Mouse (Mus musculus): Measurements from ENCODE around the gene Lrrc8b. TPM values are rescaled to one million over a fixed set of nuclear protein-coding genes. Genes with fewer than 3 reads are reported as not detected.

The Lrrc8b gene
- polyA plus RNA-seq (2015; fragmentation: Nextera tagmentation; extraction: Ambion mirVana) = 13.4 and 13.7 TPM in 2 replicates

- peak within 1 kb of the TSS; percentile 94 for H3K27ac ChIP-seq
- 1% methylated on average over 44 of the region's 63 CpGs for WGBS
- ATAC-seq (ENCODE audit: low FRiP score) = peak; percentile 97
Measured at GRCm38 (mm10) chr5:105415198-105415791, at the start of gene Lrrc8b. Gene Lrrc8b (plus strand): TSS chr5:105415775.

DNA sequence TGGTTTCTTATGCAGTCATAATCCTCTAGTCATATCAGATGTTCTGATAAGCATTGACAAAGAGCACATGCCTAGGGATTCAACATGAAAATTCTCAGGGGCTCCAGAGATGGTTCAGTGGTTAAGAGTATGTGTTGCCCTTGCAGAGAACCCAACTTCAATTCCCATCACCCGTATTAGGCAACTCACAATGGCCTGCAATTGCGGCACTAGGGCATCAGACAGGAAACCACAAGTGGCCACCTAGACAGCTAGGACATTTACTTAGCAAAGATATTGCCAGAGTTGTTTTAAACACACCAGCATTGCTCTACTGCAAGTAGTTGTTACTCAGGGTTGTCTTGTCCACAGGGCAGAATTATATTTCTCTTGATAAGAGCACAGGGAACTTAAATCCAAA, 34.1 kb upstream of the Lrrc8b start:
- H3K9me3 ChIP-seq = no peaks in the 10 kb centered on the region
- H3K36me3 ChIP-seq = no peaks in the 10 kb centered on the region
- no peak for ATAC-seq (ENCODE audit: low FRiP score)
- no peak overlapping the region for H3K9ac ChIP-seq
- no peaks in the 10 kb centered on the region for H3K4me1 ChIP-seq (replicated peaks)
- no peak overlapping the region for H3K4me2 ChIP-seq
- H3K4me3 ChIP-seq = no peak overlapping the region
- H3K27me3 ChIP-seq = no peaks in the 10 kb centered on the region
- 90% methylated on average over 2 of the region's 2 CpGs for WGBS
- no peak overlapping the region for H3K27ac ChIP-seq

More at GRCm38 (mm10) chr5:105415198-105415791, at the start of gene Lrrc8b:
- H3K36me3 ChIP-seq = peaks cover 15% of the 10 kb centered on the region
- H3K4me3 ChIP-seq = peak within 1 kb of the TSS; percentile 93
- H3K4me2 ChIP-seq = peak within 1 kb of the TSS; percentile 68
- peaks cover 4% of the 10 kb centered on the region; the same call in 1 of the 2 replicates for H3K9me3 ChIP-seq
- H3K4me1 ChIP-seq (replicated peaks) = peaks cover 19% of the 10 kb centered on the region; the same call in 1 of the 2 replicates
- peak within 1 kb of the TSS; percentile 97 for H3K9ac ChIP-seq
- H3K27me3 ChIP-seq = no peaks in the 10 kb centered on the region

- Histone ChIP-seq H3K27me3 (no peaks in the 10 kb centered on the region), H3K9me3 (no peaks in the 10 kb centered on the region; the same call in none of the 2 replicates), H3K4me2 (no peak overlapping the region), H3K27ac (no peak overlapping the region), H3K36me3 (no peaks in the 10 kb centered on the region), H3K9ac (no peak overlapping the region), H3K4me1 (replicated peaks) (no peaks in the 10 kb centered on the region), H3K4me3 (no peak overlapping the region)
- 92% methylated on average over 2 of the region's 2 CpGs for WGBS
- no peak for ATAC-seq (ENCODE audit: low FRiP score)
Measured at GRCm38 (mm10) chr5:105390346-105390745, 25.2 kb upstream of the Lrrc8b start.

- Histone ChIP-seq H3K9ac (no peak overlapping the region), H3K4me1 (replicated peaks) (no peaks in the 10 kb centered on the region), H3K36me3 (no peaks in the 10 kb centered on the region), H3K4me3 (no peak overlapping the region), H3K4me2 (no peak overlapping the region), H3K27me3 (no peaks in the 10 kb centered on the region), H3K9me3 (no peaks in the 10 kb centered on the region; the same call in none of the 2 replicates), H3K27ac (no peak overlapping the region)
- WGBS = 94% methylated on average over 6 of the region's 6 CpGs
- no peak for ATAC-seq (ENCODE audit: low FRiP score)
Measured at GRCm38 (mm10) chr5:105393731-105394130, 21.8 kb upstream of the Lrrc8b start.

DNA sequence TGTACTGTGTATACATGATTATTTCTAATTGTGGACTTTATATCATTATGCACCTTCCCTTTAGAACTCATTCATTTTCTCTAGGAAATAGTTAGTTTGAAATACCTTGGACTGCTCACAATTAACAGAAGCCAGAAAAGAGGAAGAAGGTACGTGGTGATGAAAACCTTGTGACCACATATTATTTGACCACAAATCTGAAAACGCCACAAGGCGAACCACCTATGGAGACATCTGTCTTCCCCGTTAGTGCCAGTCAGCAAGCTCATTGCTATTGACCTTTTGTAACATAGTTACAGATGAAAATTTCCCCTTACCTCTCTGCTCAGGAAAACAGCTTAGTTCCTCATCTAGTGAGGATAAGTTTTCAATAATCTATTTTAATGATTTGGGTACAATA, 20.4 kb upstream of the Lrrc8b start:
- 0 out of 2 replicates have a peak, but pooled peaks cover 3% of the 10 kb centered on the region for H3K4me1 ChIP-seq (replicated peaks)
- WGBS = 91% methylated on average over 4 of the region's 4 CpGs
- H3K9ac ChIP-seq = no peak overlapping the region
- H3K27ac ChIP-seq = no peak overlapping the region
- no peaks in the 10 kb centered on the region; the same call in none of the 2 replicates for H3K9me3 ChIP-seq
- no peak overlapping the region for H3K4me2 ChIP-seq
- no peak for ATAC-seq (ENCODE audit: low FRiP score)
- H3K36me3 ChIP-seq = no peaks in the 10 kb centered on the region
- no peak overlapping the region for H3K4me3 ChIP-seq
- no peaks in the 10 kb centered on the region for H3K27me3 ChIP-seq

DNA sequence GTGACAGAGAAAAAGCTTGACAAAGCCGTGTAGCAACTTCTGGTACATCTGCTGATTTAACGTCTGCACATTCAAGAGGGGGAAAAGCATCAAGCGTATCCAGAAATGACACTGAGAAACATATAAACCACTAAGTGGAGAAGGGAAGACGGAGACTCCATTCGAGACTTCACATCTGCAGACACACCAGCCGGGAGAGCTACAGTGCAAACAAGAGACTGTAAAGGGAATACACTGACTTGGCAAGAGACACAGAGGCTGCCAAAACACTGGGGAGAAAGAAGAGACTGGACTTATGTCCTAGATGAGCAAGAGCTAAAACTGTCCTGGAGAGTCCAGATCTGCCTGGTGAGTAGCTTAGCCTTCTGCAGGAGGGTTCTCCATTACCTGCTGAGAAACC, 16.6 kb upstream of the Lrrc8b start:
- Histone ChIP-seq H3K9me3 (no peaks in the 10 kb centered on the region; the same call in 1 of the 2 replicates), H3K27ac (no peak overlapping the region), H3K36me3 (no peaks in the 10 kb centered on the region), H3K9ac (no peak overlapping the region), H3K27me3 (0 out of 2 replicates have a peak, but pooled peaks cover 1% of the 10 kb centered on the region), H3K4me2 (no peak overlapping the region), H3K4me1 (replicated peaks) (peaks cover 11% of the 10 kb centered on the region; the same call in 1 of the 2 replicates), H3K4me3 (no peak overlapping the region)
- no peak for ATAC-seq (ENCODE audit: low FRiP score)
- 86% methylated on average over 6 of the region's 6 CpGs for WGBS

DNA sequence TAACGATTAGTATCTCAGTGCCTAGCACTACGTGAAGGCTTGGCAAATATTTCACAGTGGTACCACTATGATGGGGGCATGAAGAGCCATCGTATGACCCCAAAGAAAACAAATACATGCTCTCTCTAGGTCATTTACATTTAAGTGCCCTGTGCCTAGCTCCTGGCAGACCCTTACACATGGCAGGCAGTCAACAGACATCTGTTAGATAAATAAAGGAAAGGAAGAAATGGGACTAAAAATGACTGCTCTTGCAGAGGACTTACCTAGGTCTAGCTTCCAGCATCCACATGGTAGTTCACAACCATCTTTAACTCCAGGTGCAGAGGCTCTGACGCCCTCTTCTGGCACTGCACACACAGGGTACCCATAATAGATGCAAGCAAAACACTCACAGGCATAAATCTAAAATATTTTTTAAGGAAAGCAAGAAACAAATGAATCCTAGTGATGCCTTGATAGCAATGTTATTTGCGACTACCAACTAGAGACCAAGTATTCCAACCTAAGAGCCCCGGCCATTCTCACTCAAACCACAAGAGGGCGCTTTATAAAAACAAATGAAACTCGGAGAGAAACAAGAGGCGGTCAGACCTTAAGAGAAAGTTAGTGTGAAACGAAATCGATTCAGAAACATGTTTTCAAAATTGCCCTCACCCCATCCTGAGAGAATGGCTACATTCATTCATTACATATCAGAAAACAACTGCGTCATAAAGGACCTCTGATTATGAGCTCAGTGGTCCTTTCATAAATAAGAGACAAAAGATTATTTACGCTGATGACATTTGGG, 15.7 kb upstream of the Lrrc8b start:
- H3K9ac ChIP-seq = no peak overlapping the region
- H3K36me3 ChIP-seq = no peaks in the 10 kb centered on the region
- ATAC-seq (ENCODE audit: low FRiP score) = peak; percentile 61
- peak overlapping the region; percentile 55; the same call in 1 of the 2 replicates for H3K27ac ChIP-seq
- peak overlapping the region; percentile 55 for H3K4me2 ChIP-seq
- 0 out of 2 replicates have a peak, but pooled peaks cover 3% of the 10 kb centered on the region for H3K27me3 ChIP-seq
- peak overlapping the region; percentile 21 for H3K4me3 ChIP-seq
- H3K9me3 ChIP-seq = no peaks in the 10 kb centered on the region
- peaks cover 11% of the 10 kb centered on the region; the same call in 1 of the 2 replicates for H3K4me1 ChIP-seq (replicated peaks)
- 27% methylated on average over 13 of the region's 13 CpGs for WGBS

DNA sequence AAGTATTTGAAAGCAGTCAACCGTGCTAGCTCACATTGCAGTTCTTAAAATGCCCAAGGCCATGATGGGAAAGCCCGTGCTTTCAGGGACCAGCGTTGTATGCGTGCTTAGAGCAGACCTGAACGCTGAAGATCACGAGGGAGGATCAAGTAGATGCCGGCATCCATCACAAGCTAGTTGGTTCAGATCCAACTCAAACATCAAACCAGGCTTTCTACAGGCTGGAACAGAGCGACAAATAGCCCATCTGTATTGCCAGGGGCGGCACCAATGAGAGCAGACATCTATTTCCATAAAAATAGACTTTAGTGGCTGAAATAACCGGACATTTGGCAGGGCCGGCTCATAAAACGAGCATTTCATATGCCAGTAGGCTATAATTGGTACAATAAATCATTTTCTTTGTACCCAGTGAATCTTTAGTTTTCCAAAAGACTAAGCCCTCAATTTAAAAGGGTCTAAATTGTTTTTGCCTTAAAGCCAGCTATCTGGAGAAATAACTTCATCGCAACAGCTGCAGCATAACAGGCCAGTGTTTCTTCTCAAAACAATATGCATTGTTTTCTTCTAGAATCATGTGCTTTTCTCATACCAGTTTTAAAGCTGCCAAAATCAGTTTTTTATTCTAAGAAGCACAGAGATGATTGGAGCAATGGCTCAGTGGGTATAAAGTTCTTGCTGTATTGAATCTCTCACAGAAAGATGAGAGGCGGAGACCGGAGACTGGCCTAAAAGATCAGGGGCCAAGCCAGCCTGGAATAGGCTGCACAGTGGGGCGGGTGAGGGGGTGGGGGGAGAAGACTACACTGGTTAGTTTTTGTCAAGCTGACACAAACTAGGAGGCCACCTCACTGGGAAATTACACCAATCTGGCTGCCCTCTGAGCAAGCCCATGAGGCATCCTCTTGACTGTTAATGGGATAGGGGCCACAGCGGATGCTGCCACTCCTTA, 14.9 kb upstream of the Lrrc8b start:
- H3K4me1 ChIP-seq (replicated peaks) = peaks cover 11% of the 10 kb centered on the region; the same call in 1 of the 2 replicates
- H3K9ac ChIP-seq = peak overlapping the region; percentile 49; the same call in 1 of the 2 replicates
- peak; percentile 74 for ATAC-seq (ENCODE audit: low FRiP score)
- peak overlapping the region; percentile 21 for H3K4me3 ChIP-seq
- 0 out of 2 replicates have a peak, but pooled peaks cover 3% of the 10 kb centered on the region for H3K27me3 ChIP-seq
- H3K27ac ChIP-seq = peak overlapping the region; percentile 55
- H3K36me3 ChIP-seq = no peaks in the 10 kb centered on the region
- H3K9me3 ChIP-seq = no peaks in the 10 kb centered on the region
- H3K4me2 ChIP-seq = peak overlapping the region; percentile 55
- 32% methylated on average over 17 of the region's 17 CpGs for WGBS

DNA sequence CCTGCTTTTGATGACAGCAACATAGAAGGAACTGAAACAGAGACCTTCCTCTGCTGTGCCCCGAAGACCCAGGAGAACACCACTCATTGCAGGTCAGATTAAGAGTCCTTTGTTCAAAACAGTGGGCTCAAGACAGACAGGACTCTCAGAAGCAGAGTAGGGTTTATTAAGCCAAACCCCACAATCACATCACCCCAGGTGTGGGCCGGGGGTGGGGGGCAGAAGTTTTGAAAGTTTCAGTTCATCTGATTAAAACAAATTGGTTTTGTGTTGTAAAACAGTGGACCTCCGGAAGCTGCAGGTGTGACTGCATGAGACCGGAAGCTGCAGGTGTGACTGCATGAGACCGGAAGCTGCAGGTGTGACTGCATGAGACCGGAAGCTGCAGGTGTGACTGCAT, 14.0 kb upstream of the Lrrc8b start:
- H3K4me1 ChIP-seq (replicated peaks) = peaks cover 11% of the 10 kb centered on the region; the same call in 1 of the 2 replicates
- 0 out of 2 replicates have a peak, but pooled peaks cover 3% of the 10 kb centered on the region for H3K27me3 ChIP-seq
- no peaks in the 10 kb centered on the region for H3K9me3 ChIP-seq
- 95% methylated on average over 6 of the region's 6 CpGs for WGBS
- no peak overlapping the region for H3K9ac ChIP-seq
- H3K4me3 ChIP-seq = no peak overlapping the region
- no peaks in the 10 kb centered on the region for H3K36me3 ChIP-seq
- H3K27ac ChIP-seq = 0 out of 2 replicates have a peak overlapping the region, but pooled peaks have one; percentile 55
- ATAC-seq (ENCODE audit: low FRiP score) = no peak
- no peak overlapping the region for H3K4me2 ChIP-seq

- H3K9ac ChIP-seq = no peak overlapping the region
- no peak overlapping the region for H3K4me3 ChIP-seq
- H3K27me3 ChIP-seq = 0 out of 2 replicates have a peak, but pooled peaks cover 3% of the 10 kb centered on the region
- 11% methylated on average over 8 of the region's 8 CpGs for WGBS
- no peak overlapping the region for H3K4me2 ChIP-seq
- no peaks in the 10 kb centered on the region for H3K9me3 ChIP-seq
- H3K4me1 ChIP-seq (replicated peaks) = peaks cover 8% of the 10 kb centered on the region; the same call in 1 of the 2 replicates
- no peak overlapping the region for H3K27ac ChIP-seq
- H3K36me3 ChIP-seq = no peaks in the 10 kb centered on the region
- no peak for ATAC-seq (ENCODE audit: low FRiP score)
Measured at GRCm38 (mm10) chr5:105404961-105405360, 10.6 kb upstream of the Lrrc8b start.

DNA sequence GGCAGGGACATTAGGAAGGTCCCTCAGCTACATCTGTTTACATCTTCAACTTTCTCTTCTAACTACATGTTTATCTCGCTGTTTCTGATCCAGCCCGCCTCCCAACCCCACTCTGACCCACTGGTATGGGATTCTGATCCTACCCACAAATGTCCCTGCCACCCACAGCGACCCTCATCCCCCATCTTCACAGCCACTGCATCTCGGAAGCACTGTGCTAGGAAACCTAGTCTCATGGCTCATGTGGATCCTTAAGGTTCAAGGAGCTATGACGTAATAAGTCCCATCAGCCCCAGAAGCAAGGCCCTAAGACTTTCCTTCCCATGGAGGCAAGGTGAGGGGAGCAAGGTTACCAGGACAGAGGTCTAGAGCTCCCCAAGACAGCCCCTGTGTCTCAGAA, 7.9 kb upstream of the Lrrc8b start:
- Histone ChIP-seq H3K4me2 (no peak overlapping the region), H3K27ac (no peak overlapping the region), H3K36me3 (no peaks in the 10 kb centered on the region), H3K4me1 (replicated peaks) (no peaks in the 10 kb centered on the region), H3K27me3 (0 out of 2 replicates have a peak, but pooled peaks cover 3% of the 10 kb centered on the region), H3K9ac (no peak overlapping the region), H3K4me3 (no peak overlapping the region), H3K9me3 (no peaks in the 10 kb centered on the region)
- ATAC-seq (ENCODE audit: low FRiP score) = no peak
- 92% methylated on average over 5 of the region's 5 CpGs for WGBS
